Mouse (Mus musculus): ENCODE results near the gene Fibp. TPM values are rescaled to one million over a fixed set of nuclear protein-coding genes. Genes with fewer than 3 reads are reported as not detected.

Gene Fibp
- polyA plus RNA-seq, 1 experiment from 2014 or later = 87.4 TPM

DNA sequence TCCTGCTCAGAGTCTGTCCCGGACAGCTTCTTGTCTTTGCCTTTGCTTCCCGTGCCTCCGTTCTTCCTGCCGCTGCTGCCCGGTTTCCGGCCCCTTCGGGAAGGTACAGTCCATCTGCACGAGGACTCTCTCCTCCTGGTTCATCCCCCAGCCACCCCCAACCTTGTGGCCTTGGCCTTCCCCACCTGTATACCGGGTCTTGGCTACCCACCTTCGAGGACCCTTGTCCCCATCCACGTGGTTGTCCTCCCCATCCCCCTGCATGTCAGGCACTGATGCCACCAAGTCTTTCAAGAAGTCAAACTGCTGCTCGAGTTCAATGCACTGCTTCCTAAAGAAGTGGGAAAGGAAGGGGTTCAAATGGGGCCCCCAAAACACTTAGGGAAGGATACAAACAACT lies 36.9 kb upstream of the Fibp start:
- peak overlapping the region; percentile 84 for H3K4me3 ChIP-seq
- WGBS = 53% methylated on average over 12 of the region's 12 CpGs
- no peaks in the 10 kb centered on the region for H3K9me3 ChIP-seq
- H3K36me3 ChIP-seq = peaks cover 68% of the 10 kb centered on the region
- H3K4me1 ChIP-seq = peaks cover 30% of the 10 kb centered on the region
- H3K27ac ChIP-seq (replicated peaks) = peak overlapping the region; percentile 92
- ATAC-seq (ENCODE audit: extremely low read depth, insufficient number of reproducible peaks, low FRiP score, low TSS enrichment) = no peak
- H3K9ac ChIP-seq = peak overlapping the region; percentile 91
- H3K27me3 ChIP-seq (replicated peaks) = no peaks in the 10 kb centered on the region
- H3K4me2 ChIP-seq = peak overlapping the region; percentile 71

GRCm38 (mm10) chr19:5424092-5424781 lies 36.2 kb upstream of the Fibp start:
- peaks cover 63% of the 10 kb centered on the region for H3K36me3 ChIP-seq
- WGBS = under 1% methylated on average over 45 of the region's 48 CpGs
- peak overlapping the region; percentile 91 for H3K9ac ChIP-seq
- peak overlapping the region; percentile 84 for H3K4me3 ChIP-seq
- peak; percentile 68 for ATAC-seq (ENCODE audit: extremely low read depth, insufficient number of reproducible peaks, low FRiP score, low TSS enrichment)
- H3K9me3 ChIP-seq = no peaks in the 10 kb centered on the region
- peaks cover 30% of the 10 kb centered on the region for H3K4me1 ChIP-seq
- peak overlapping the region; percentile 92 for H3K27ac ChIP-seq (replicated peaks)
- no peaks in the 10 kb centered on the region for H3K27me3 ChIP-seq (replicated peaks)
- H3K4me2 ChIP-seq = peak overlapping the region; percentile 71

DNA sequence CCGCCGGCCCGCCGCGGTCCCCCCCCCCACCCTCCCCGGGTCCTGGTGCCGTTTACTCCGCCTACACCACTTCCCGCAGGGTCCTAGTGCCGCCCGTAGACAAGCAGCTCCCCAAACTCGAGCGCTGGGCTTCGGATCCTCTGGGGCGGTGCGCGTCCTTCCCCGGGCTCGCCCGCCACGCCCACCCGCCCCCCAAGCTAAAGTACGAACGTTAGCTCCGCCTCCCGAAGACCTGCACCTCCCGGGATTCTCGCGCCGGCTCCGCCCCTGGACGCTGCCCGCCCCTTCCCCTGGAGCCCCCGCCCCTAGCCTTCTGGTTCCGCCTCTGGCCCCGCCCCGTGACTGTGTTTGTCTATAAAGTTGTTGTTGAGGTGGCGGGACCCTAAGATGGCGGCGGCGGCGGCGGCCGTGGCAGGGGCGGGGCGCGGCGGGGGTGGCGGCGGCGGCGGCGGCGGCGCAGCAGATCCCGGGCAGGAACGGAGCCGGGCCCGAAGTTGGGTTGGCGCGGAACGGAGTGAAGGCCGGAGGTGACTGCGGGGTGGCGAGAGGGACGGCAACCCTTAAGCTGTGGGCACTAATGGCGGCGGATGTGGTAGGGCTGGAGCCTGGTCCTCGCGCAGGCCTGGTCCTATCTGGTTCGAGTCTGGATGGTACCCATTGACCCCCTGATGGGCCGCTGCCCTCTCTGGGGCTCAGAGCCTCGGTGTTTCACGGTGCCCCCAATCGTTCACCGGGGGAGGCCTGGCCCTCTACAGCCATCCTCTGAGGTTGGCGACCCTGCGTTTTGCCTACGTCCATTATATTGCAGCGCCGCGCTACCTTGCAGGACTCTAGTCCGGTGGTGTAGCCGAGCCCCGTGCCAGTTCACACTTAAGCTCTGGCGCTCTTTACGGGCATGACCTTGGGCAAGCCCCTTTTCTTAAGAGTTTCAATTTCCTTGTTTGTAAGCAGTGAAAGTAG lies 35.4 kb upstream of the Fibp start, which contains the start of the genes Drap1 and AI837181:
Gene Drap1 (minus strand): TSS at position 198 of the 960 bp plus-strand sequence.
Gene AI837181 (plus strand): TSS at position 363 of the 960 bp plus-strand sequence.
- Histone ChIP-seq H3K4me3 (peak within 1 kb of the TSS; percentile 84), H3K9ac (peak within 1 kb of the TSS; percentile 94), H3K27ac (replicated peaks) (peak within 1 kb of the TSS; percentile 92), H3K4me2 (peak within 1 kb of the TSS; percentile 71), H3K9me3 (no peaks in the 10 kb centered on the region), H3K36me3 (peaks cover 55% of the 10 kb centered on the region), H3K27me3 (replicated peaks) (no peaks in the 10 kb centered on the region), H3K4me1 (peaks cover 30% of the 10 kb centered on the region)
- WGBS = under 1% methylated on average over 71 of the region's 87 CpGs
- peak; percentile 86 for ATAC-seq (ENCODE audit: extremely low read depth, insufficient number of reproducible peaks, low FRiP score, low TSS enrichment)

DNA sequence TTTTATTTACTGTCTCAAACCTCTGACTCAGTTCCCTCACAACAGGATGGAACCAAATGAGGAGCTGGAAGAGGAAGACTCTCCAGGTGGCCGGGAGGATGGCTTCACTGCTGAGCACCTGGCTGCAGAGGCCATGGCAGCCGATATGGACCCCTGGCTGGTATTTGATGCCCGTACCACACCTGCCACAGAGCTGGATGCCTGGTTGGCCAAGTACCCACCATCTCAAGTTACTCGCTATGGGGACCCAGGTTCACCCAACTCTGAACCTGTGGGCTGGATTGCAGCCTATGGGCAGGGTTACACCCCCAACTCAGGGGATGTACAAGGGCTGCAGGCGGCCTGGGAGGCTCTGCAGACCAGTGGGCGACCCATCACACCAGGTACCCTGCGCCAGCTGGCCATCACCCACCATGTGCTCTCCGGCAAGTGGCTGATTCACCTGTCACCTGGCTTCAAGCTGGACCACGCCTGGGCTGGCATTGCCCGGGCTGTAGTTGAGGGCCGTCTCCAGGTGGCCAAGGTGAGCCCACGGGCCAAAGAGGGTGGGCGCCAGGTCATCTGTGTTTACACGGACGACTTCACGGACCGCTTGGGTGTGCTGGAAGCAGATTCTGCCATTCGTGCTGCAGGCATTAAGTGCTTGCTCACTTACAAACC lies 34.4 kb upstream of the Fibp start:
- 86% methylated on average over 18 of the region's 18 CpGs for WGBS
- ATAC-seq (ENCODE audit: extremely low read depth, insufficient number of reproducible peaks, low FRiP score, low TSS enrichment) = no peak
- H3K27me3 ChIP-seq (replicated peaks) = no peaks in the 10 kb centered on the region
- peaks cover 45% of the 10 kb centered on the region for H3K36me3 ChIP-seq
- H3K4me2 ChIP-seq = peak overlapping the region; percentile 70
- H3K9ac ChIP-seq = peak overlapping the region; percentile 94
- peaks cover 30% of the 10 kb centered on the region for H3K4me1 ChIP-seq
- H3K9me3 ChIP-seq = no peaks in the 10 kb centered on the region
- H3K27ac ChIP-seq (replicated peaks) = peak overlapping the region; percentile 86
- H3K4me3 ChIP-seq = peak overlapping the region; percentile 84

DNA sequence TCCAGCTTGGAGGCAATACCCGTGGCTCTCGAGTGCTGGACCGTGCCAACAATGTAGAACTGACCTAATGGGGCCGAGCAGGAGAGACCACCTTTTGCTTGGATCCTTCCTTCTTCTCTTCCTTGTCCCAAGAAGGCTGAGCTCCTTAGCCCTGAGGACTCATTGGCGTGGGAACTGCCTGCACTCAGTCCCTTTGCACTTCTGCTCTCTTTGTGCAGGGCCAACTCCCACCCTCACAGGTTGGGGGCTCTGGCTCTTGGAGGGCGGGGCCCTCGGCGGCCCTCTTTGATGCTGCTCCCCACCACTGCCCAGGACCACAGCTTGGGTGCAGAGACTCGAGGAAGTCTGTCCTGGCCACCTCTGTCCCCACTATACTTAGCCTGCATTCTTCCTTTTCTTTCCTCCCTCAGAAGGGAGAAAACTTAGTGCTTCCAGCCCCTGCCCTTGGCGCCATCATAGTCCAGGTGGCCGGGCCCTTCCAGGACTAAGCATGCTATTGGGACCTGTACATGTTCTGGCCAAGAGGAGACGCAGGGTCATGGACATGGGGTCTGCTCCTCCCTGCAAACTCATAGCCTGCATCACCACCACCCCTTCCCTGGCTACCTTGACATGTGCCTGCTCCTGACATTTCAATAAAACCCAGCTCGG lies 33.6 kb upstream of the Fibp start:
- Histone ChIP-seq H3K9me3 (no peaks in the 10 kb centered on the region), H3K4me2 (peak overlapping the region; percentile 70), H3K27ac (replicated peaks) (no peak overlapping the region), H3K27me3 (replicated peaks) (no peaks in the 10 kb centered on the region), H3K36me3 (peaks cover 38% of the 10 kb centered on the region), H3K4me1 (peaks cover 30% of the 10 kb centered on the region), H3K9ac (peak overlapping the region; percentile 94; the same call in 1 of the 2 replicates), H3K4me3 (peak overlapping the region; percentile 84)
- no peak for ATAC-seq (ENCODE audit: extremely low read depth, insufficient number of reproducible peaks, low FRiP score, low TSS enrichment)
- WGBS = 85% methylated on average over 13 of the region's 13 CpGs

DNA sequence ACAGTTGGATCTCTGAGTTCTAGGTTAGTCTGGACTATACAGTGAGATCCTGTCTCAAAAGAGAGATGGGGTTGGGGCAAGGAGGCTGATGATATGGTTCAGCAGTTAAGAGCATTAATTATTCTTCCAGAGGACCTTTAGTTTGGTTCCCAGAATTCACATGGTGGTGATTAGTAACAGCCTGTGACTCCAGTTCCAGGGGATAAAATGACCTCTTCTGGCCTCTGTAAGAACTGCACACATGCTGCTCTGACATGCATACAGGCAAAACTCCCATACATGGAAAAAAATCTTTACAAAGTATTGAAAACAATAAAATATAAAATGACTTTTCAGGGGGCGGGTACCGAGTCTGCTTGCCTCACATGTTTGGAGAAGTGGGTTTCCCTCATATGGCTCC lies 32.3 kb upstream of the Fibp start:
- H3K4me3 ChIP-seq = no peak overlapping the region
- H3K9ac ChIP-seq = no peak overlapping the region
- H3K9me3 ChIP-seq = no peaks in the 10 kb centered on the region
- no peak for ATAC-seq (ENCODE audit: extremely low read depth, insufficient number of reproducible peaks, low FRiP score, low TSS enrichment)
- H3K36me3 ChIP-seq = peaks cover 25% of the 10 kb centered on the region
- no peak overlapping the region for H3K4me2 ChIP-seq
- H3K27ac ChIP-seq (replicated peaks) = no peak overlapping the region
- peaks cover 32% of the 10 kb centered on the region for H3K4me1 ChIP-seq
- 95% methylated on average over 2 of the region's 2 CpGs for WGBS
- H3K27me3 ChIP-seq (replicated peaks) = no peaks in the 10 kb centered on the region

DNA sequence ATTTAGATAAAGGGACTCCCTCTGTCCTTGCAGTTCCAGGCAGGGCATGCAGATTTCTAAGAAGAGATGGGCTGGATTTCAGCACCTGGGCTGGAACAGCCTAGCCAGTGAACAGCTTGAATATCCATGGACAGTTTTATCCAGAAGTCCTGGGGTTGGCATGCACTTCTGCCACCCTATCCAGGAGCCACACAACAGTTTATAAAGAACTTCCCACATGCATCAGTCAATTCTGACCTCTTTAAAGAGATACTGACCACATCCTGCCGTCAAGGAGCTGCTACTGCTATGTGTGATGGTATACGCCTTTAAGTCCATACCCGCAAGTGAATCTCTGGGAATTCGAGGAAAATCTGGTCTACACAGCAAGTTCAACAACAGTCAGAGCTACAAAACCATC lies 31.2 kb upstream of the Fibp start:
- Histone ChIP-seq H3K9ac (no peak overlapping the region; the same call in 1 of the 2 replicates), H3K9me3 (no peaks in the 10 kb centered on the region), H3K4me2 (no peak overlapping the region), H3K36me3 (peaks cover 20% of the 10 kb centered on the region), H3K4me1 (peaks cover 35% of the 10 kb centered on the region), H3K4me3 (no peak overlapping the region), H3K27ac (replicated peaks) (no peak overlapping the region), H3K27me3 (replicated peaks) (no peaks in the 10 kb centered on the region)
- no peak for ATAC-seq (ENCODE audit: extremely low read depth, insufficient number of reproducible peaks, low FRiP score, low TSS enrichment)
- WGBS = 71% methylated on average over 4 of the region's 4 CpGs

GRCm38 (mm10) chr19:5429806-5430205 lies 30.6 kb upstream of the Fibp start:
- H3K9ac ChIP-seq = no peak overlapping the region
- H3K27me3 ChIP-seq (replicated peaks) = no peaks in the 10 kb centered on the region
- ATAC-seq (ENCODE audit: extremely low read depth, insufficient number of reproducible peaks, low FRiP score, low TSS enrichment) = no peak
- WGBS = 55% methylated on average over 8 of the region's 8 CpGs
- no peak overlapping the region for H3K27ac ChIP-seq (replicated peaks)
- peaks cover 36% of the 10 kb centered on the region for H3K4me1 ChIP-seq
- no peaks in the 10 kb centered on the region for H3K9me3 ChIP-seq
- H3K4me3 ChIP-seq = no peak overlapping the region
- H3K4me2 ChIP-seq = no peak overlapping the region
- H3K36me3 ChIP-seq = peaks cover 20% of the 10 kb centered on the region

- no peak overlapping the region for H3K4me2 ChIP-seq
- H3K27ac ChIP-seq (replicated peaks) = no peak overlapping the region
- peaks cover 36% of the 10 kb centered on the region for H3K4me1 ChIP-seq
- H3K9me3 ChIP-seq = no peaks in the 10 kb centered on the region
- H3K36me3 ChIP-seq = peaks cover 20% of the 10 kb centered on the region
- peaks cover under 1% of the 10 kb centered on the region; the same call in 1 of the 2 replicates for H3K27me3 ChIP-seq (replicated peaks)
- no peak overlapping the region for H3K9ac ChIP-seq
- ATAC-seq (ENCODE audit: extremely low read depth, insufficient number of reproducible peaks, low FRiP score, low TSS enrichment) = no peak
- no peak overlapping the region for H3K4me3 ChIP-seq
- 82% methylated on average over 1 of the region's 1 CpGs for WGBS
Observed at GRCm38 (mm10) chr19:5430408-5430807, 30.0 kb upstream of the Fibp start.

- peaks cover 22% of the 10 kb centered on the region for H3K4me1 ChIP-seq
- H3K9ac ChIP-seq = no peak overlapping the region
- no peak overlapping the region for H3K4me2 ChIP-seq
- 64% methylated on average over 4 of the region's 4 CpGs for WGBS
- H3K9me3 ChIP-seq = no peaks in the 10 kb centered on the region
- no peak overlapping the region for H3K27ac ChIP-seq (replicated peaks)
- peaks cover 6% of the 10 kb centered on the region; the same call in 1 of the 2 replicates for H3K27me3 ChIP-seq (replicated peaks)
- H3K36me3 ChIP-seq = peaks cover 9% of the 10 kb centered on the region
- H3K4me3 ChIP-seq = no peak overlapping the region
- no peak for ATAC-seq (ENCODE audit: extremely low read depth, insufficient number of reproducible peaks, low FRiP score, low TSS enrichment)
Observed at GRCm38 (mm10) chr19:5431911-5432464, 28.4 kb upstream of the Fibp start.
